In genomic region chr19:45154521-45154920, GRCm38 (mm10) we compare ENCODE assay signal across 19 mouse cellular contexts. TPM values are rescaled to one million over a fixed set of nuclear protein-coding genes. Genes with fewer than 3 reads are reported as not detected.
DNase-seq lines count a peak whose midpoint lies in the region; ATAC-seq lines count a peak whose summit lies in the region.
"Had no signal": no experiment of that assay in that cellular context is flagged by ENCODE, and none has a peak within 500 bp of the region (broad histone marks: within the 10 kb centered on the region; RNA-seq: fewer than 3 reads in every experiment).

No protein-coding gene starts in this region.

- no peak overlapping the region for H3K9ac ChIP-seq in heart, embryonic 14.5 days (ENCODE audit: low read length)
- H3K9ac ChIP-seq in midbrain, embryonic 11.5 days (ENCODE audit: low read length) = no peak overlapping the region
- no peak overlapping the region for H3K9ac ChIP-seq in midbrain, embryonic 14.5 days (replicated peaks; ENCODE audit: low read length)
- peak overlapping the region; percentile 37; the same call in 1 of the 2 replicates for H3K9ac ChIP-seq in embryonic facial prominence, embryonic 14.5 days (ENCODE audit: low read depth, low read length)
- H3K9ac ChIP-seq in neural tube, embryonic 13.5 days = no peak overlapping the region
- H3K9ac ChIP-seq in kidney, embryonic 16.5 days (replicated peaks; ENCODE audit: low read length) = no peak overlapping the region

- WGBS in heart, embryonic 14.5 days = 2% methylated on average over 18 of the region's 18 CpGs
- WGBS in midbrain, embryonic 11.5 days = under 1% methylated on average over 18 of the region's 18 CpGs
- WGBS in midbrain, embryonic 14.5 days = 2% methylated on average over 18 of the region's 18 CpGs
- under 1% methylated on average over 18 of the region's 18 CpGs for WGBS in embryonic facial prominence, embryonic 14.5 days
- WGBS in neural tube, embryonic 13.5 days = under 1% methylated on average over 18 of the region's 18 CpGs
- 1% methylated on average over 18 of the region's 18 CpGs for WGBS in kidney, embryonic 16.5 days

- ATAC-seq in heart, embryonic 14.5 days (ENCODE audit: insufficient number of reproducible peaks, insufficient read depth, low FRiP score, low read depth) = no peak
- no peak for ATAC-seq in midbrain, embryonic 11.5 days (ENCODE audit: low FRiP score)
- ATAC-seq in midbrain, embryonic 14.5 days (ENCODE audit: low FRiP score, low TSS enrichment) = no peak
- no peak for ATAC-seq in embryonic facial prominence, embryonic 14.5 days (ENCODE audit: low read depth)
- no peak for ATAC-seq in neural tube, embryonic 13.5 days (ENCODE audit: low read depth)
- ATAC-seq in kidney, embryonic 16.5 days (ENCODE audit: low FRiP score, low TSS enrichment) = no peak
- ATAC-seq: intestine, postnatal 0 days had no signal

- H3K4me3 ChIP-seq in heart, embryonic 14.5 days (ENCODE audit: control insufficient read depth in 1 of 2, insufficient read depth in 1 of 2, low read depth in 1 of 2, low read length in 2 of 2) = peak overlapping the region in 1 of 2 experiments; percentile 20; a peak in 1 of 4 replicates
- H3K4me3 ChIP-seq in midbrain, embryonic 11.5 days (ENCODE audit: low read depth, low read length) = no peak overlapping the region
- no peak overlapping the region for H3K4me3 ChIP-seq in midbrain, embryonic 14.5 days (replicated peaks; ENCODE audit: low read depth, low read length)
- H3K4me3 ChIP-seq in embryonic facial prominence, embryonic 14.5 days (ENCODE audit: low read depth, low read length) = peak overlapping the region; percentile 24
- H3K4me3 ChIP-seq in neural tube, embryonic 13.5 days = no peak overlapping the region
- H3K4me3 ChIP-seq in kidney, embryonic 16.5 days (ENCODE audit: low read length) = no peak overlapping the region
- H3K4me3 ChIP-seq: megakaryocyte, embryonic 14.5 days; myocyte had no signal

- intact Hi-C loops in heart, postnatal 25 days (cut with DNase I) = loop anchor here (10.0 kb wide), 1 partner anchor 400 kb away; the partner anchor contains the start of gene Pax2

- peak overlapping the region; percentile 41; the same call in 1 of the 2 replicates for H3K4me2 ChIP-seq in heart, embryonic 14.5 days (ENCODE audit: low read length)
- H3K4me2 ChIP-seq in midbrain, embryonic 11.5 days = no peak overlapping the region
- no peak overlapping the region for H3K4me2 ChIP-seq in midbrain, embryonic 14.5 days (ENCODE audit: low read length)
- peak overlapping the region; percentile 41 for H3K4me2 ChIP-seq in embryonic facial prominence, embryonic 14.5 days (ENCODE audit: low read depth, low read length)
- 0 out of 2 replicates have a peak overlapping the region, but pooled peaks have one; percentile 20 for H3K4me2 ChIP-seq in neural tube, embryonic 13.5 days
- no peak overlapping the region for H3K4me2 ChIP-seq in kidney, embryonic 16.5 days (replicated peaks; ENCODE audit: low read depth, low read length)

- no peak overlapping the region for H3K27ac ChIP-seq in heart, embryonic 14.5 days (replicated peaks in 1 of 2; ENCODE audit: control insufficient read depth in 1 of 2, insufficient read depth in 1 of 2, low read depth in 2 of 2, low read length in 2 of 2)
- no peak overlapping the region for H3K27ac ChIP-seq in midbrain, embryonic 11.5 days (ENCODE audit: low read depth, low read length)
- no peak overlapping the region for H3K27ac ChIP-seq in midbrain, embryonic 14.5 days (replicated peaks; ENCODE audit: low read depth, low read length)
- H3K27ac ChIP-seq in embryonic facial prominence, embryonic 14.5 days (replicated peaks; ENCODE audit: low read depth, low read length) = no peak overlapping the region
- H3K27ac ChIP-seq in neural tube, embryonic 13.5 days (replicated peaks) = no peak overlapping the region
- no peak overlapping the region for H3K27ac ChIP-seq in kidney, embryonic 16.5 days (ENCODE audit: low read length)

- H3K27me3 ChIP-seq in heart, embryonic 14.5 days (ENCODE audit: control insufficient read depth, insufficient read depth, low read length) = peaks cover 99% of the 10 kb centered on the region
- H3K27me3 ChIP-seq in midbrain, embryonic 11.5 days (ENCODE audit: control insufficient read depth, insufficient read depth, low read length) = peaks cover 99% of the 10 kb centered on the region
- H3K27me3 ChIP-seq in midbrain, embryonic 14.5 days (ENCODE audit: control insufficient read depth, insufficient read depth, low read length) = peaks cover 95% of the 10 kb centered on the region
- H3K27me3 ChIP-seq in embryonic facial prominence, embryonic 14.5 days (replicated peaks; ENCODE audit: control insufficient read depth, insufficient read depth, low read length) = peaks cover 100% of the 10 kb centered on the region
- peaks cover 99% of the 10 kb centered on the region for H3K27me3 ChIP-seq in neural tube, embryonic 13.5 days
- peaks cover 100% of the 10 kb centered on the region for H3K27me3 ChIP-seq in kidney, embryonic 16.5 days (ENCODE audit: insufficient read depth, low read length)

- no peaks in the 10 kb centered on the region for H3K36me3 ChIP-seq in heart, embryonic 14.5 days (ENCODE audit: control insufficient read depth, insufficient read depth, low read length)
- no peaks in the 10 kb centered on the region for H3K36me3 ChIP-seq in midbrain, embryonic 11.5 days (ENCODE audit: control insufficient read depth, insufficient read depth, low read length)
- H3K36me3 ChIP-seq in midbrain, embryonic 14.5 days (ENCODE audit: control insufficient read depth, insufficient read depth, low read length) = no peaks in the 10 kb centered on the region
- no peaks in the 10 kb centered on the region for H3K36me3 ChIP-seq in embryonic facial prominence, embryonic 14.5 days (ENCODE audit: control insufficient read depth, insufficient read depth, low read length)
- H3K36me3 ChIP-seq in neural tube, embryonic 13.5 days = no peaks in the 10 kb centered on the region
- H3K36me3 ChIP-seq in kidney, embryonic 16.5 days (ENCODE audit: insufficient read depth, low read length) = no peaks in the 10 kb centered on the region

- H3K9me3 ChIP-seq in heart, embryonic 14.5 days (ENCODE audit: control insufficient read depth, low read length) = no peaks in the 10 kb centered on the region
- no peaks in the 10 kb centered on the region for H3K9me3 ChIP-seq in midbrain, embryonic 11.5 days (ENCODE audit: control insufficient read depth, low read length)
- H3K9me3 ChIP-seq in midbrain, embryonic 14.5 days (ENCODE audit: control insufficient read depth, low read length) = no peaks in the 10 kb centered on the region
- no peaks in the 10 kb centered on the region for H3K9me3 ChIP-seq in embryonic facial prominence, embryonic 14.5 days (ENCODE audit: control insufficient read depth, low read length)
- H3K9me3 ChIP-seq in neural tube, embryonic 13.5 days = no peaks in the 10 kb centered on the region
- H3K9me3 ChIP-seq in kidney, embryonic 16.5 days (ENCODE audit: low read length) = no peaks in the 10 kb centered on the region
- H3K9me3 ChIP-seq: megakaryocyte, embryonic 14.5 days had no signal

- peaks cover 2 to 8% of the 10 kb centered on the region in 2 experiments; a peak in 3 of 4 replicates for H3K4me1 ChIP-seq in heart, embryonic 14.5 days (ENCODE audit: control insufficient read depth in 2 of 2, insufficient read depth in 2 of 2, low read length in 2 of 2)
- peaks cover 6% of the 10 kb centered on the region for H3K4me1 ChIP-seq in midbrain, embryonic 11.5 days (ENCODE audit: control insufficient read depth, insufficient read depth, low read length)
- peaks cover 6% of the 10 kb centered on the region for H3K4me1 ChIP-seq in midbrain, embryonic 14.5 days (ENCODE audit: control insufficient read depth, insufficient read depth, low read length)
- peaks cover 3% of the 10 kb centered on the region; the same call in 1 of the 2 replicates for H3K4me1 ChIP-seq in embryonic facial prominence, embryonic 14.5 days (ENCODE audit: control insufficient read depth, insufficient read depth, low read length)
- peaks cover 23% of the 10 kb centered on the region for H3K4me1 ChIP-seq in neural tube, embryonic 13.5 days (replicated peaks)
- peaks cover 6% of the 10 kb centered on the region for H3K4me1 ChIP-seq in kidney, embryonic 16.5 days (ENCODE audit: insufficient read depth, low read length)

- DNase-seq in heart, postnatal 25 days (ENCODE audit: low spot score) = no peak
- peak; percentile 90 for DNase-seq in midbrain, embryonic 11.5 days (ENCODE audit: low spot score, missing footprints)
- DNase-seq in midbrain, embryonic 14.5 days = no peak
- DNase-seq in embryonic facial prominence, embryonic 14.5 days (ENCODE audit: low spot score) = no peak
- no peak for DNase-seq in left cerebral cortex, adult 9 months (ENCODE audit: low spot score in 2 of 2)
- DNase-seq: cerebellum, adult 11 months; right cerebral cortex, postnatal 25 days; thymus, postnatal 25 days had no signal

RNA-seq across cellular contexts. Expression of gene Tlx1, which starts 4.0 kb away (rescaled TPM):
- polyA plus RNA-seq in heart, embryonic 14.5 days (2014; fragmentation: Nextera tagmentation; extraction: Ambion mirVana) = 0.22 TPM in 1 of 2 replicates, not detected in the other
- total RNA-seq in heart, postnatal 25 days (2021) = not detected
- polyA plus RNA-seq in midbrain, embryonic 11.5 days (2014; fragmentation: Nextera tagmentation; extraction: Ambion mirVana) = 0.27 and 0.32 TPM in 2 replicates
- not detected in 2 replicates for polyA plus RNA-seq in midbrain, embryonic 14.5 days (2014; fragmentation: Nextera tagmentation; extraction: Ambion mirVana)
- polyA plus RNA-seq in embryonic facial prominence, embryonic 14.5 days (2014; fragmentation: Nextera tagmentation; extraction: Ambion mirVana) = 1.7 and 1.9 TPM in 2 replicates
- 0.50 and 0.62 TPM in 2 replicates for polyA plus RNA-seq in neural tube, embryonic 13.5 days (2015; fragmentation: Nextera tagmentation; extraction: Ambion mirVana)
- not detected in 2 replicates for polyA plus RNA-seq in kidney, embryonic 16.5 days (2015; fragmentation: Nextera tagmentation; extraction: Ambion mirVana)
- total RNA-seq: left cerebral cortex, adult 18-20 months; liver, adult 2 months; MEL had no signal
- polyA plus RNA-seq: frontal cortex, adult 2 months; intestine, postnatal 0 days; lung, embryonic 16.5 days; myocyte had no signal

Comparison
In these comparisons a context has a peak if more than half of its experiments do, and no peak if none do; other contexts are left out.
1. H3K4me2 ChIP-seq: peak in heart, embryonic 14.5 days (single experiment), embryonic facial prominence, embryonic 14.5 days (single experiment) and neural tube, embryonic 13.5 days (single experiment); none in midbrain, embryonic 11.5 days (single experiment), midbrain, embryonic 14.5 days (single experiment) and kidney, embryonic 16.5 days (single experiment).